Mouse (Mus musculus): ENCODE measurements around the gene Cma2. TPM values are rescaled to one million over a fixed set of nuclear protein-coding genes. Genes with fewer than 3 reads are reported as not detected.

Cma2 gene
- polyA plus RNA-seq (2012; ENCODE audit: insufficient read depth, insufficient read length, missing spikeins): not detected in 2 replicates

GRCm38 (mm10) chr14:55950346-55951030, at the start of gene Cma2:
Gene Cma2, plus strand, starts transcription at chr14:55950980.
- Histone ChIP-seq H3K27ac (replicated peaks; ENCODE audit: low read depth, low read length) (no peak within 1 kb of the TSS), H3K4me3 (ENCODE audit: insufficient read depth, low read depth, low read length) (no peak within 1 kb of the TSS), H3K4me1 (ENCODE audit: control insufficient read depth, insufficient read depth, insufficient read length, low read length) (no peaks in the 10 kb centered on the region)

- Histone ChIP-seq H3K27ac (replicated peaks; ENCODE audit: low read depth, low read length) (no peak overlapping the region), H3K4me3 (ENCODE audit: insufficient read depth, low read depth, low read length) (no peak overlapping the region), H3K4me1 (ENCODE audit: control insufficient read depth, insufficient read depth, insufficient read length, low read length) (0 out of 2 replicates have a peak, but pooled peaks cover 2% of the 10 kb centered on the region)
These were observed 45.3 kb upstream of the Cma2 start for GRCm38 (mm10) chr14:55905518-55905917.

- Histone ChIP-seq H3K4me1 (ENCODE audit: control insufficient read depth, insufficient read depth, insufficient read length, low read length) (no peaks in the 10 kb centered on the region), H3K4me3 (ENCODE audit: insufficient read depth, low read depth, low read length) (no peak overlapping the region), H3K27ac (replicated peaks; ENCODE audit: low read depth, low read length) (no peak overlapping the region)
These were observed 37.4 kb upstream of the Cma2 start for GRCm38 (mm10) chr14:55913406-55913805.

GRCm38 (mm10) chr14:55918240-55919082, 32.3 kb upstream of the Cma2 start:
- no peaks in the 10 kb centered on the region for H3K4me1 ChIP-seq (ENCODE audit: control insufficient read depth, insufficient read depth, insufficient read length, low read length)

GRCm38 (mm10) chr14:55922475-55923232, 28.1 kb upstream of the Cma2 start:
- no peak overlapping the region for H3K4me3 ChIP-seq (ENCODE audit: insufficient read depth, low read depth, low read length)
- H3K4me1 ChIP-seq (ENCODE audit: control insufficient read depth, insufficient read depth, insufficient read length, low read length): no peaks in the 10 kb centered on the region
- no peak overlapping the region for H3K27ac ChIP-seq (replicated peaks; ENCODE audit: low read depth, low read length)

More at GRCm38 (mm10) chr14:55918240-55919082, 32.3 kb upstream of the Cma2 start:
- H3K4me3 ChIP-seq (ENCODE audit: insufficient read depth, low read depth, low read length): no peak overlapping the region
- no peak overlapping the region for H3K27ac ChIP-seq (replicated peaks; ENCODE audit: low read depth, low read length)

GRCm38 (mm10) chr14:55926847-55927246, 23.9 kb upstream of the Cma2 start:
- Histone ChIP-seq H3K27ac (replicated peaks; ENCODE audit: low read depth, low read length) (no peak overlapping the region), H3K4me1 (ENCODE audit: control insufficient read depth, insufficient read depth, insufficient read length, low read length) (no peaks in the 10 kb centered on the region), H3K4me3 (ENCODE audit: insufficient read depth, low read depth, low read length) (no peak overlapping the region)

- Histone ChIP-seq H3K27ac (replicated peaks; ENCODE audit: low read depth, low read length) (no peak overlapping the region), H3K4me1 (ENCODE audit: control insufficient read depth, insufficient read depth, insufficient read length, low read length) (no peaks in the 10 kb centered on the region), H3K4me3 (ENCODE audit: insufficient read depth, low read depth, low read length) (no peak overlapping the region)
These were observed 21.4 kb upstream of the Cma2 start for GRCm38 (mm10) chr14:55929263-55929997.

- peak overlapping the region; percentile 69; the same call in 1 of the 2 replicates for H3K27ac ChIP-seq (replicated peaks; ENCODE audit: low read depth, low read length)
- no peaks in the 10 kb centered on the region for H3K4me1 ChIP-seq (ENCODE audit: control insufficient read depth, insufficient read depth, insufficient read length, low read length)
- H3K4me3 ChIP-seq (ENCODE audit: insufficient read depth, low read depth, low read length): no peak overlapping the region
These were observed 17.2 kb upstream of the Cma2 start for GRCm38 (mm10) chr14:55933586-55933985.

- H3K4me3 ChIP-seq (ENCODE audit: insufficient read depth, low read depth, low read length): no peak overlapping the region
- H3K4me1 ChIP-seq (ENCODE audit: control insufficient read depth, insufficient read depth, insufficient read length, low read length): no peaks in the 10 kb centered on the region
- no peak overlapping the region for H3K27ac ChIP-seq (replicated peaks; ENCODE audit: low read depth, low read length)
These were observed 10.5 kb upstream of the Cma2 start for GRCm38 (mm10) chr14:55940070-55940800.

- Histone ChIP-seq H3K4me3 (ENCODE audit: insufficient read depth, low read depth, low read length) (no peak overlapping the region), H3K4me1 (ENCODE audit: control insufficient read depth, insufficient read depth, insufficient read length, low read length) (no peaks in the 10 kb centered on the region), H3K27ac (replicated peaks; ENCODE audit: low read depth, low read length) (no peak overlapping the region)
These were observed 7.2 kb upstream of the Cma2 start for GRCm38 (mm10) chr14:55943601-55944000.

- Histone ChIP-seq H3K4me1 (ENCODE audit: control insufficient read depth, insufficient read depth, insufficient read length, low read length) (no peaks in the 10 kb centered on the region), H3K27ac (replicated peaks; ENCODE audit: low read depth, low read length) (no peak within 1 kb of the TSS)
These were observed 6.2 kb upstream of the Cma2 start, which contains the start of gene Cma1 for GRCm38 (mm10) chr14:55944575-55944974. Gene Cma1, minus strand, starts transcription at chr14:55944675.

GRCm38 (mm10) chr14:55946269-55946969, 4.4 kb upstream of the Cma2 start:
- no peaks in the 10 kb centered on the region for H3K4me1 ChIP-seq (ENCODE audit: control insufficient read depth, insufficient read depth, insufficient read length, low read length)
- no peak overlapping the region for H3K27ac ChIP-seq (replicated peaks; ENCODE audit: low read depth, low read length)

More at GRCm38 (mm10) chr14:55944575-55944974, 6.2 kb upstream of the Cma2 start, which contains the start of gene Cma1:
- no peak within 1 kb of the TSS for H3K4me3 ChIP-seq (ENCODE audit: insufficient read depth, low read depth, low read length)

GRCm38 (mm10) chr14:55963263-55963662, 12.5 kb downstream of the Cma2 start:
- no peak overlapping the region for H3K4me3 ChIP-seq (ENCODE audit: insufficient read depth, low read depth, low read length)
- H3K4me1 ChIP-seq (ENCODE audit: control insufficient read depth, insufficient read depth, insufficient read length, low read length): no peaks in the 10 kb centered on the region
- no peak overlapping the region for H3K27ac ChIP-seq (replicated peaks; ENCODE audit: low read depth, low read length)

More at GRCm38 (mm10) chr14:55946269-55946969, 4.4 kb upstream of the Cma2 start:
- no peak overlapping the region for H3K4me3 ChIP-seq (ENCODE audit: insufficient read depth, low read depth, low read length)

Measured in brown adipose tissue, adult 24 weeks (tissue).